Mouse (Mus musculus): ENCODE measurements at regions not wholly inside any gene's neighbourhood (a gene's known extent, or its start where the extent isn't known, plus 50 kb on each side); places are given as distances from the start of the nearest gene placed in this dataset.

- DNase-seq (ENCODE audit: low spot score) = no peak
Measured at GRCm38 (mm10) chr11:84638353-84638752, 113.0 kb upstream of the Lhx1 start.

- DNase-seq (ENCODE audit: low spot score) = no peak
Measured at GRCm38 (mm10) chr11:84637268-84637667, 111.9 kb upstream of the Lhx1 start.

GRCm38 (mm10) chr11:84634990-84635389, 109.7 kb upstream of the Lhx1 start:
- no peak for DNase-seq (ENCODE audit: low spot score)

GRCm38 (mm10) chr11:84633300-84633699, 108.0 kb upstream of the Lhx1 start:
- DNase-seq (ENCODE audit: low spot score) = no peak

- DNase-seq (ENCODE audit: low spot score) = no peak
Measured at GRCm38 (mm10) chr11:84628111-84628510, 102.8 kb upstream of the Lhx1 start.

GRCm38 (mm10) chr11:84627685-84628084, 102.3 kb upstream of the Lhx1 start:
- no peak for DNase-seq (ENCODE audit: low spot score)

- DNase-seq (ENCODE audit: low spot score) = no peak
Measured at GRCm38 (mm10) chr11:84627259-84627658, 101.9 kb upstream of the Lhx1 start.

- no peak for DNase-seq (ENCODE audit: low spot score)
Measured at GRCm38 (mm10) chr11:84624100-84624499, 98.8 kb upstream of the Lhx1 start.

GRCm38 (mm10) chr11:84619713-84620112, 94.4 kb upstream of the Lhx1 start:
- no peak for DNase-seq (ENCODE audit: low spot score)

- DNase-seq (ENCODE audit: low spot score) = no peak
Measured at GRCm38 (mm10) chr11:84618576-84618975, 93.2 kb upstream of the Lhx1 start.

- DNase-seq (ENCODE audit: low spot score) = no peak
Measured at GRCm38 (mm10) chr11:84612982-84613720, 87.8 kb upstream of the Lhx1 start.

GRCm38 (mm10) chr11:84611625-84611879, 86.2 kb upstream of the Lhx1 start:
- no peak for DNase-seq (ENCODE audit: low spot score)

GRCm38 (mm10) chr11:84610774-84611624, 85.7 kb upstream of the Lhx1 start:
- DNase-seq (ENCODE audit: low spot score) = no peak

GRCm38 (mm10) chr11:84604781-84605180, 79.4 kb upstream of the Lhx1 start:
- DNase-seq (ENCODE audit: low spot score) = no peak

- DNase-seq (ENCODE audit: low spot score) = no peak
Measured at GRCm38 (mm10) chr11:84599267-84599841, 74.0 kb upstream of the Lhx1 start.

GRCm38 (mm10) chr11:84597572-84598295, 72.4 kb upstream of the Lhx1 start:
- DNase-seq (ENCODE audit: low spot score) = peak; percentile 11

- DNase-seq (ENCODE audit: low spot score) = no peak
Measured at GRCm38 (mm10) chr11:84592715-84593339, 67.5 kb upstream of the Lhx1 start.

GRCm38 (mm10) chr11:84587107-84587506, 61.8 kb upstream of the Lhx1 start:
- DNase-seq (ENCODE audit: low spot score) = no peak

- DNase-seq (ENCODE audit: low spot score) = no peak
Measured at GRCm38 (mm10) chr11:84585626-84586025, 60.3 kb upstream of the Lhx1 start.

- no peak for DNase-seq (ENCODE audit: low spot score)
Measured at GRCm38 (mm10) chr11:84578805-84579541, 53.6 kb upstream of the Lhx1 start.
